Mouse (Mus musculus) kidney, adult 11 months (tissue): ENCODE results near the gene Gabbr2.

Experiments used
- DNase-seq: peaks from one replicate; pipeline ENCODE4 v3.0.0; 2022

Gene Gabbr2

GRCm38 (mm10) chr4:46860586-46860985 lies 131.1 kb downstream of the Gabbr2 start:
- no peak for DNase-seq

GRCm38 (mm10) chr4:46858899-46859298 lies 132.8 kb downstream of the Gabbr2 start:
- peak; percentile 45 for DNase-seq

- DNase-seq, result no peak
Measured at GRCm38 (mm10) chr4:46856145-46856544, 135.5 kb downstream of the Gabbr2 start.

GRCm38 (mm10) chr4:46854686-46855385 lies 136.8 kb downstream of the Gabbr2 start:
- peak; percentile 54 for DNase-seq

- no peak for DNase-seq
Measured at GRCm38 (mm10) chr4:46853852-46854460, 137.7 kb downstream of the Gabbr2 start.

- DNase-seq, result no peak
Measured at GRCm38 (mm10) chr4:46847745-46848144, 143.9 kb downstream of the Gabbr2 start.

- DNase-seq, result no peak
Measured at GRCm38 (mm10) chr4:46846396-46846795, 145.3 kb downstream of the Gabbr2 start.

- no peak for DNase-seq
Measured at GRCm38 (mm10) chr4:46844982-46845643, 146.6 kb downstream of the Gabbr2 start.

- DNase-seq, result no peak
Measured at GRCm38 (mm10) chr4:46844567-46844966, 147.1 kb downstream of the Gabbr2 start.

GRCm38 (mm10) chr4:46842596-46842995 lies 149.1 kb downstream of the Gabbr2 start:
- DNase-seq, result no peak

GRCm38 (mm10) chr4:46840146-46840545 lies 151.5 kb downstream of the Gabbr2 start:
- DNase-seq, result no peak

- no peak for DNase-seq
Measured at GRCm38 (mm10) chr4:46837362-46837761, 154.3 kb downstream of the Gabbr2 start.

GRCm38 (mm10) chr4:46836065-46836464 lies 155.6 kb downstream of the Gabbr2 start:
- DNase-seq, result no peak

- DNase-seq, result no peak
Measured at GRCm38 (mm10) chr4:46835064-46835463, 156.6 kb downstream of the Gabbr2 start.

- no peak for DNase-seq
Measured at GRCm38 (mm10) chr4:46832834-46833544, 158.7 kb downstream of the Gabbr2 start.

- no peak for DNase-seq
Measured at GRCm38 (mm10) chr4:46829656-46830055, 162.0 kb downstream of the Gabbr2 start.

- DNase-seq, result no peak
Measured at GRCm38 (mm10) chr4:46828141-46828571, 163.5 kb downstream of the Gabbr2 start.

- no peak for DNase-seq
Measured at GRCm38 (mm10) chr4:46827471-46827870, 164.2 kb downstream of the Gabbr2 start.

- peak; percentile 61 for DNase-seq
Measured at GRCm38 (mm10) chr4:46825846-46826529, 165.7 kb downstream of the Gabbr2 start.

- no peak for DNase-seq
Measured at GRCm38 (mm10) chr4:46823738-46824137, 167.9 kb downstream of the Gabbr2 start.

- no peak for DNase-seq
Measured at GRCm38 (mm10) chr4:46821709-46822108, 170.0 kb downstream of the Gabbr2 start.

- no peak for DNase-seq
Measured at GRCm38 (mm10) chr4:46814954-46815353, 176.7 kb downstream of the Gabbr2 start.

GRCm38 (mm10) chr4:46814236-46814635 lies 177.4 kb downstream of the Gabbr2 start:
- no peak for DNase-seq
